Mouse (Mus musculus): ENCODE measurements around the gene Mapt. TPM values are rescaled to one million over a fixed set of nuclear protein-coding genes. Genes with fewer than 3 reads are reported as not detected.

Gene Mapt
- under 1 TPM in 1 of 2 experiments, not detected in 1; 0.25 TPM for polyA plus RNA-seq (2017; shearing (Covaris generic))

DNA sequence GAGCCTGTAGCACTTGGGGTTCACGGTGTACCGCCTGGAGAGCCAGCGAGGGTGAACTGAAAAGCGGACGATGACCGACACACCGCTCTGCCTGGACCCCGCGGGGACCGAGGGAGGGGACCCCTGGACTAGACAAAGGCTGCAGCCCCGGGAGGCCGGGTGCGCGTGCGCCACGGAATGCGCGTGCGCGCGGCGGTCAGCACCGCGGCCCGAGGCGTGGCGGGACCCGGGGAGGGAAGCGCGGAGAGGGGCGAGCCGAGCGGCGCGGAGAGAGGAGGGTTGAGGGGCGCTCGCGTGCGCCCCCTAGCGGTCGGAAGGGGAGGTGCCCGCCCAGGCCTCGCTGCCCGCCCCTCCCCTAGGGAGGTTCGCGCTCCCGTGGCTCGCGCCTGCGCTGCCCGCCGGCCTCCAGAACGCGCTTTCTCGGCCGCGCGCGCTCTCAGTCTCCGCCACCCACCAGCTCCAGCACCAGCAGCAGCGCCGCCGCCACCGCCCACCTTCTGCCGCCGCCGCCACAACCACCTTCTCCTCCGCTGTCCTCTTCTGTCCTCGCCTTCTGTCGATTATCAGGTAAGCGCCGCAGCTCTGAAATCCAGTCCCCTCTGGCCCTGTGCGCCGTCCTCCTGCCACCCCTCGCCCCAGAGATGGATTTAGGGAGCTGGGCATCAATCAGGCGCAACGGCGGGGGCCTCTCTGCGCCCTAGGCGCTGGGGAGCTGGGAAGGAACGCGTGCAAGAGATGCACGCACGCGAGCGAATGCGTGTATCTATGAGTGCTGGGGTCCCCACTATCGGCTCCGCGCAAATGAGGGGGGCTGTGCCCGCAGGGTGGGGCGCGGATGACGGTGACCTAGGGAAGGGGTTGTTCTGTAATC lies at the start of gene Mapt:
TSS of gene Mapt (plus strand) at position 350 of the 871 bp plus-strand sequence.

GRCm38 (mm10) chr11:104186135-104186836 lies 44.9 kb upstream of the Mapt start, which contains the start of gene Sppl2c:
Gene Sppl2c (plus strand): TSS chr11:104186327.

Other genes starting within 250 kb of the Mapt start
- not detected for gene Crhr1, start 98.5 kb upstream of the Mapt start, polyA plus RNA-seq (2017; shearing (Covaris generic))
- not detected for gene Sppl2c, start 45.1 kb upstream of the Mapt start, polyA plus RNA-seq (2017; shearing (Covaris generic))
- 10 to 100 TPM; 57.7 to 74.7 TPM for gene Kansl1, start 237.5 kb downstream of the Mapt start, polyA plus RNA-seq (2017; shearing (Covaris generic))

Measured in activated CD4-positive, CD25-positive, alpha-beta regulatory T cell (primary cell).